Mouse (Mus musculus) thymus, postnatal 25 days (tissue): ENCODE measurements at regions not wholly inside any gene's neighbourhood (a gene's known extent, or its start where the extent isn't known, plus 50 kb on each side); places are given as distances from the start of the nearest gene placed in this dataset.

Experiments
- DNase-seq: peaks from one replicate; pipeline ENCODE4 v3.0.0; 2022

DNA sequence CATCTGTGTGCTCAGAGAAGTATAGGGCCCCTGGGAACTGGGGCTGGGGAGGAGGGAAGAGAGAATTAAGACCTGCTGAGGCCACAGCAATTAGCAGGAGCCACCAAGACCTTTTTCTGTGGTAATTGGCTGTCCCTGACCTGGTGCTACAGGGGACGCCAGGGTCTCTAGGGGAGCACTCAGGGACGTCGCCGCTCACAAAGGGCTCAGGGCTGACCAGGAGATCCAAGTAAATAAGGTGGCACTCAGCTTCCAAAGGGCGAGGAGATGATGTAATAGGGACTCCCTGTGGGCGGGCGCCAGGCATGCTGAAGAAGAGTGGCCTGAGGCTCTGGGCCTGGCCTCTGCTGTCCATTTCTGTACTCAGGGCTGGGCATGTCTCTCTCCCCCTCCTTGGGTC lies 363.2 kb upstream of the 3110018I06Rik start:
- peak; percentile 40 for DNase-seq

DNA sequence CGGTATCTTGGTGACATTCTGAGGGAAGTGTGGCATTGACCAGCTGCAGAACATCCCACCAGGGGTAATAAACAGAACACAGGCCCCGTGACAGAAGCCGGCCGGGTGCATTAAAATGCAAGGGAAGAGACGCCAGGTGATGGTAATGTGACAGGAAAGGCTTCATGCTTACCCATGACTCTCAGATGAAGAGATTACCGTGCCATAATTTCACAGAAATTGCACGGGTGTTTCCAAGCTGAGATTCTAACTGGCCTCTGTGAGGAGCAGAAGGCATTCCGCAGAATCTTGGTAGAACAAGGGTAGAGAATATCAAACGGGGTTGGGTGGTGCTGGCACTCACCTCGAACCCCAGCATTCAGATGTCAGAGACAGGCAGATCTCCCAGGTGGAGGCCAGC lies 362.4 kb upstream of the 3110018I06Rik start:
- peak; percentile 56 for DNase-seq

DNA sequence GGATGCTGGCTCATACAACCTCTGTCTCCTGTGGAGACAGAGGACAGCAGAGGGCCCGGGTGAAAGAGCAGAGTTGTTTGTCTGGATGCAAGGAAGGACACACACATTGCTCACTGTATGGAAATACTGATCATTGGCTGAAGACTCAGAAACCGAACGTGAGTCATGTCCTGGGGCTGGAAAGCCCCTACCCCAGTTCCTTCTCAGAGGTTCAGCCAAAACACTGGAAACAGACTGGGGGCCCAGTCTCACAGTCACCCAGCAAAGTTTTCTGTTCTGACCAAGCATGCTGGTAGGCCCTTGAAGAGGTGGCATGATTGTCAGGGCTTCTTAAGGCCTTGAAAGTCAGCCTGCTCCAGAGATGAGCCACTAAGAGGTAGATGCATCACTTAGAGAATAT lies 360.8 kb upstream of the 3110018I06Rik start:
- peak; percentile 25 for DNase-seq

DNA sequence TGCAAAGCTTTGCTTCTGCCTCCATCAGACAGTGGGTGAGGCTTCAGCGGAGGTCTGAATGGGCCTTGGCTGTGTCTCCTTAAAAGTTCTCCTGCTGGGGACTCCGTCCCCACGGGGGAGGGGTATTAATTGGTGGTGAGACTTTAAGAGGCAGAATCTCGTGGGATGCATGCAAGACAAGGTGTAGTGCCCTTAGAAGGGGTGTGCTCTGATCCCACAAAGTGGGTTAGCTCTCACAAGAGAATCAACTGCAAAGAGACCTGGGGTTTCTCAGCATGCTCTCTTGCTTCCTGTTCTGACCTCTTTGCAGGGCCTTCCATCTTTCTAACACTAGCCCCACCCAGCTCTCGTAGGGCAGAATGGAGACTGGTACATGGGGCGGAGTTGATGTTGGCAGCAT lies 359.2 kb upstream of the 3110018I06Rik start:
- DNase-seq: peak; percentile 65

GRCm38 (mm10) chr12:107131351-107131750 lies 357.1 kb upstream of the 3110018I06Rik start:
- DNase-seq: peak; percentile 53

GRCm38 (mm10) chr12:107131841-107132240 lies 356.6 kb upstream of the 3110018I06Rik start:
- no peak for DNase-seq

DNA sequence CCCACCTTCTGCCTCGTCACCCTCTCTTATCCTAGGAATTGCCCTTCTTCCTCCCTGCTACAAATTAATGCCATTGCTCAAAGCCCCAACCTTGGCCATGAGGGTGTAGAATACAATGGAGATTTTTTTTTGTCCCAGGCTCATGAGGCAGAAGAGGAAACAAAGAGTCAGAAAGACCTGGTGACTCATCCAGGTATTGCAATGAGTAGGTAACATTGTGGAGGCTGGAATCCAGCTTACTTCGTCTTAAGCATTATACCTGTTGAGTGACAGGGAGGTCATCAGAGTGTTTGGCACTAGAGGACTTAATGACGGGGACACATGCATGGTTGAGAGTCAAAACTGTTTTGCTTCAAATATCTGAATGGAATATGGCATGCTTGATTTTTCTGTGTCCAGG lies 355.9 kb upstream of the 3110018I06Rik start:
- DNase-seq: peak; percentile 3

DNA sequence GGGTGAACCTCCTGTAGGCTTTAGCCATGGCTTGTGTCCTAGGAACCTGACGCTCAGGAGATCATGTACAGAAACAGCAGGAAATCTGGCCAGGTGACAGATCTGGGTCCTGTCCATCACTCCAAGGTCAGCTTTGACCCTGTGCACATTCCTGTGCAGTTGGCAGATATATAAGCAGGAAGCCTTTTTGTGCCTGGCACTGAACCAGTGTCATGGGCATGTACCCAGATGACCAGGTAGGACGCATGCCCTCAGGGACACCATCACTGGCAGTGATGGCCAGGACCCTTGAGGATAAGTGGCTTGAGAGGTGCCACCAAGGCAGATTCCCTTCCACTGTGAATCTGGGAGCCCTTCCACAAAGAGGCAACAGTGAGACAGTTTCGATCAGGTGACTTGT lies 354.1 kb upstream of the 3110018I06Rik start:
- peak; percentile 11 for DNase-seq

GRCm38 (mm10) chr12:107138677-107139400 lies 349.6 kb upstream of the 3110018I06Rik start:
- peak; percentile 82 for DNase-seq

DNA sequence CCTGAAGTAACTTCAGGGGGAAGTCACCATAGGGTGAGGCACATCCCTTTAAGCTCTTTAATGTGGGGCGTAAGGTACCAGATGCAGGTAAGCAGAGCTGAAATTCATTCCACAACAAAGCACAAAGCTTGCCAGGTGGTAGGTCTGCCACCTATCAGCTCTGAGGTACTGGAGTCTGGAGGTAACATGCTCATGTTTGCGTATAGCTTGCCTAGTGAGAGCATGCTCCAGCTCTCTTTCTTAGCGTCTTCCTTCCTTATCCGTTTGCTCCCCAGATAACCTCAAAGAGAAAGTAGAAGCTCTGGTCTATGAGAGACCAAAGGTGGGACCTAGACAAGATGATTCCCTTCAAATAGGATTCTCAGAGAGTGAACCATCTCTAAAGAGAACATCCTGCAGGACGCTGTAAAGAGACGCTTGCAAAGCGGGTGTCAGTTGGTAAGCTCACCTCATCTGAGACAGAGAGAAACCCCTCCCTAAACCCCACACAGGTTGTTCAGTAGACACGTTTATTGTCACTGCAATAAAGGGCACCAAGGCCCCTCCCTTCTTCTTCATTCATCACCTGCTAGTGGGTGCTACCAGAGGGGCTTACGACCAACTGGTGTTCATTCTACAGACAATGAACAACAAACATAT lies 347.4 kb upstream of the 3110018I06Rik start:
- DNase-seq: peak; percentile 77

GRCm38 (mm10) chr12:107142226-107142625 lies 346.2 kb upstream of the 3110018I06Rik start:
- DNase-seq: no peak

- DNase-seq: peak; percentile 74
These were observed 341.8 kb upstream of the 3110018I06Rik start for GRCm38 (mm10) chr12:107146608-107147121.

DNA sequence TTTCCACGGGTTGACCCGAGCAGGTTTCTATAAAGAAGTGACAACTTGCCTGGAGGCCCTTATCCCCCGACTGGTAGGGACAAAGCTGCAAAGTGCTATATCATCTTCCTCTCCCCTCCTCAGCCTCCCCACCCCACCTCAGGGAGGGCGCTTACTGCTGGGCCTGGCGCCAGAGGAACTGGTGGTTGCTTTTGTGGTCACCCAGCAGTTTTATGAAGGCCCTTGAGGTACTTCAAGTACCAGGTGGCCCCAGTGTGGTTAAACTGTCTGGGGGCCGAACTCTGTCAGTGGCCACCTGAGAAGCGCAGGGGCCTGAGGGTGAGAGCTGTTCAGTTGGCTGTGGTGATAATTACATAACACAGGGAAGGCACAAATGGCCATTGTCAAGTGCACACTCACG lies 340.0 kb upstream of the 3110018I06Rik start:
- peak; percentile 85 for DNase-seq

- peak; percentile 25 for DNase-seq
These were observed 337.3 kb upstream of the 3110018I06Rik start for GRCm38 (mm10) chr12:107151089-107151488.

- peak; percentile 58 for DNase-seq
These were observed 333.8 kb upstream of the 3110018I06Rik start for GRCm38 (mm10) chr12:107154668-107155067.

DNA sequence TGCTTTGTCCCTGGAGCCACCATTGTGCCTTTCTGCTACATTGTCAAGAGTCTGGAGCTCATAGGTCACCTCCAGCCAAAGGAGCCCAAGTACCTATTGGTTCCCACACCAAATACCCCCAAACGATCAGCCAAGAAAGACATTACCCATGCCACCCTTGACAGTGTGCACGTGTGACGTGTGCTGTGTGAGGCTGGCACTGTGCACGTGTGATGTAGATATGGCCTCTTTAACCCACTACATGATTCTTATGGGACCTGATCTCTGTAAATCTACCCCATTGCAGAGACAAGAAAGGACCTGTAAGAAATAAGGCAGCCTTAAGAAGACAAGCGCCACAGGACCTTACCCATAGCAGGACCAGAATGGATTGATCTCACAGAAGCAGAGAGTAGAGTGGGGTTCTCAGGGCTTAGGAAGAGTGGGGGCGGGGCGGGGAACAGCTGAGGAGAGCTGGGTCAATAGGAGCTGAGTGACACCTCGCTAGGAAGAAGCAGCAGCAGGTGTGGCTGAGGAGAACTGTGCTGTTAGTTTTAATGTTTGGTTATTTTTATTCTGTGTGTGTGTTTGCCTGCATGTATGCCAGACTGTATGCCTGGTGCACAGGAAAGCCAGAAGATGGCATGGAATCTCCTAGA lies 331.5 kb upstream of the 3110018I06Rik start:
- peak; percentile 82 for DNase-seq

GRCm38 (mm10) chr12:107159126-107159525 lies 329.3 kb upstream of the 3110018I06Rik start:
- peak; percentile 66 for DNase-seq

GRCm38 (mm10) chr12:107160137-107160536 lies 328.3 kb upstream of the 3110018I06Rik start:
- DNase-seq: peak; percentile 89

- no peak for DNase-seq
These were observed 327.8 kb upstream of the 3110018I06Rik start for GRCm38 (mm10) chr12:107160628-107161027.

DNA sequence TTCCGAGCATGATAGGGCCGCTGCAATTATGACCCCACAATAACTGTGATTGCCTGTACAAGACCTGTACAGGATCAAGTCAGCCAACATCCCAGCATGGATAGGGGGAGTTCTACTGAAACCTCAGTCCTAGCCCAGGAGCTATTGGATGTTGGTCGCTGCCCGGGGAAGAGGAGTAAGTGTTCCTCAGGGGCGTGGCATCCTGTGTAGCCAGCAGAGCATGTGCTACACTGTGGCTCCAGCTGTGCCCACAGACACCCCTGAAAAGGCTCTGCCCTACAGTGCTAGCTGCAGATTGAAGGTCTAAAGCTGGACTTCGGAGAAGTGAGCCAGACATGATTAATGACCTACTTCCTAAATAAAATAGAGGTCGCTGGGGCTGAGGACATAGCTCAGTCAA lies 317.5 kb upstream of the 3110018I06Rik start:
- peak; percentile 59 for DNase-seq

- no peak for DNase-seq
These were observed 316.8 kb upstream of the 3110018I06Rik start for GRCm38 (mm10) chr12:107171676-107172075.

GRCm38 (mm10) chr12:107178676-107179075 lies 309.8 kb upstream of the 3110018I06Rik start:
- no peak for DNase-seq

- no peak for DNase-seq
These were observed 307.9 kb upstream of the 3110018I06Rik start for GRCm38 (mm10) chr12:107180501-107180900.

GRCm38 (mm10) chr12:107181291-107181690 lies 307.1 kb upstream of the 3110018I06Rik start:
- no peak for DNase-seq
